Mouse (Mus musculus) lung, adult 2 months (tissue): ENCODE results near the gene Szrd1. TPM values are rescaled to one million over a fixed set of nuclear protein-coding genes. Genes with fewer than 3 reads are reported as not detected.

ENCODE experiments used
- DNase-seq: peaks from one replicate; pipeline ENCODE4 v3.0.0; 2022
- H3K4me1 ChIP-seq: fragments of 200-500 bp; 2 replicates; pipeline ENCODE4 v1.6.1; 2011; ENCODE audit warnings: low read length; ENCODE audit not compliant: control insufficient read depth, insufficient read depth
- H3K4me3 ChIP-seq: fragments of 200-500 bp; replicated peaks from 2 replicates; pipeline ENCODE3; 2011; ENCODE audit warnings: low read depth, mild to moderate bottlenecking, control low read depth, low read length; ENCODE audit errors: extremely low read depth
- CTCF ChIP-seq: fragments of 200-500 bp; IDR thresholded peaks from 2 replicates; pipeline ENCODE4 v1.5.1; 2011; ENCODE audit warnings: mild to moderate bottlenecking, low read length, control low read depth; ENCODE audit not compliant: insufficient read depth
- POLR2A ChIP-seq: fragments of 200-500 bp; IDR thresholded peaks from 2 replicates; pipeline ENCODE4 v1.6.1; 2011; ENCODE audit warnings: low read depth, mild to moderate bottlenecking, control low read depth, low read length, borderline replicate concordance; ENCODE audit errors: extremely low read depth
- WGBS: fragments of 180-500 bp; shearing (Covaris S2); methylation state at CpG from one replicate; pipeline ENCODE4 v1.1.7; 2018; 5-methylcytosine and 5-hydroxymethylcytosine counted together
- polyA plus RNA-seq: library from polyadenylated mRNA; depleted of rRNA; stranded (reverse); fragments of >200 nt; gene quantifications from 2 replicates; pipeline ENCODE4 v1.2.3, GENCODE M21; 2012

Gene Szrd1
- polyA plus RNA-seq, 1 experiment, result 56.4 TPM

- no peak for TF ChIP-seq POLR2A
- TF ChIP-seq CTCF, result peak; percentile 59
- DNase-seq, result no peak
- WGBS, result 25% methylated on average over 11 of the region's 11 CpGs
- Histone ChIP-seq H3K4me3 (no peak overlapping the region), H3K4me1 (peaks cover 13% of the 10 kb centered on the region; the same call in 1 of the 2 replicates)
Observed at GRCm38 (mm10) chr4:141120700-141121099, 18.9 kb downstream of the Szrd1 start.

- no peak for DNase-seq
- no peak for TF ChIP-seq POLR2A
- no peak for TF ChIP-seq CTCF
- WGBS, result 36% methylated on average over 4 of the region's 4 CpGs
Observed at GRCm38 (mm10) chr4:141118691-141119090, 20.9 kb downstream of the Szrd1 start.

GRCm38 (mm10) chr4:141115398-141115797, 24.2 kb downstream of the Szrd1 start:
- TF ChIP-seq POLR2A (no peak), CTCF (no peak)
- Histone ChIP-seq H3K4me1 (peaks cover 4% of the 10 kb centered on the region), H3K4me3 (no peak overlapping the region)
- no peak for DNase-seq
- 90% methylated on average over 8 of the region's 8 CpGs for WGBS

More at GRCm38 (mm10) chr4:141118691-141119090, 20.9 kb downstream of the Szrd1 start:
- Histone ChIP-seq H3K4me1 (peaks cover 6% of the 10 kb centered on the region), H3K4me3 (no peak overlapping the region)

- TF ChIP-seq CTCF (no peak), POLR2A (no peak)
- peak; percentile 53 for DNase-seq
- Histone ChIP-seq H3K4me3 (no peak overlapping the region), H3K4me1 (peaks cover 4% of the 10 kb centered on the region)
- WGBS, result 59% methylated on average over 6 of the region's 6 CpGs
Observed at GRCm38 (mm10) chr4:141114521-141114981, 25.0 kb downstream of the Szrd1 start.

GRCm38 (mm10) chr4:141113831-141114230, 25.7 kb downstream of the Szrd1 start:
- no peak overlapping the region for H3K4me3 ChIP-seq
- peaks cover 4% of the 10 kb centered on the region for H3K4me1 ChIP-seq
- TF ChIP-seq CTCF (no peak), POLR2A (no peak)
- no peak for DNase-seq
- WGBS, result 66% methylated on average over 7 of the region's 7 CpGs

- no peaks in the 10 kb centered on the region for H3K4me1 ChIP-seq
- DNase-seq, result no peak
- TF ChIP-seq POLR2A, result no peak
- no peak for TF ChIP-seq CTCF
- WGBS, result 30% methylated on average over 10 of the region's 10 CpGs
- H3K4me3 ChIP-seq, result no peak overlapping the region
Observed at GRCm38 (mm10) chr4:141108196-141108732, 31.3 kb downstream of the Szrd1 start.

GRCm38 (mm10) chr4:141106526-141107183, 32.9 kb downstream of the Szrd1 start:
- DNase-seq, result no peak
- TF ChIP-seq CTCF (no peak), POLR2A (no peak)
- WGBS, result 84% methylated on average over 16 of the region's 16 CpGs
- no peaks in the 10 kb centered on the region for H3K4me1 ChIP-seq
- H3K4me3 ChIP-seq, result no peak overlapping the region

- H3K4me3 ChIP-seq, result no peak overlapping the region
- 66% methylated on average over 6 of the region's 6 CpGs for WGBS
- H3K4me1 ChIP-seq, result no peaks in the 10 kb centered on the region
- TF ChIP-seq CTCF (no peak), POLR2A (no peak)
- DNase-seq, result peak; percentile 37
Observed at GRCm38 (mm10) chr4:141101855-141102254, 37.7 kb downstream of the Szrd1 start.

GRCm38 (mm10) chr4:141101291-141101690, 38.3 kb downstream of the Szrd1 start:
- 93% methylated on average over 9 of the region's 9 CpGs for WGBS
- TF ChIP-seq POLR2A, result no peak
- TF ChIP-seq CTCF, result no peak
- H3K4me3 ChIP-seq, result no peak overlapping the region
- DNase-seq, result no peak
- no peaks in the 10 kb centered on the region for H3K4me1 ChIP-seq

- TF ChIP-seq CTCF (no peak), POLR2A (no peak)
- WGBS, result 74% methylated on average over 5 of the region's 5 CpGs
- no peaks in the 10 kb centered on the region for H3K4me1 ChIP-seq
- H3K4me3 ChIP-seq, result no peak overlapping the region
- no peak for DNase-seq
Observed at GRCm38 (mm10) chr4:141099956-141100355, 39.6 kb downstream of the Szrd1 start.
